ENCODE assay signal across 23 mouse cellular contexts in the genomic region with DNA sequence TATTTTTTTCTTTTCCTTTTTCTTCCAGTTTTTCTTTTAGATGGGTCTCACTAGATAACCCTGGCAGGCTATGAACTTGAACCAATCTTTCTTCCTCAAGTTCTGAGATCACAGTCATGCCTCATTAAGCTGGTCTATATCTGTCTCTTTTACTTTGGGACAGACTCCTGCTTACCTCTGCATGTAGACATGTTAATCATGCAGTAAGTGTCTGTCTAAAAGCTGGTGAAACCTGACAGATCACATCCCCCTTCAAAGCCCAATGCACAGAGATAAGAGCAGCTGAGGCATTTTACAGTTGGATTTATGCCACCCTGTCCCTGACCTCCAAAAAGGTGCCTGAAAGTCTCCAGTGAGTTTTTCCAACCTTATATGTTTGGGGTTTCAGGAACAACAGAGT.
DNase-seq lines count a peak whose midpoint lies in the region; ATAC-seq and TF ChIP-seq lines count a peak whose summit lies in the region.
"Had no signal": no experiment of that assay in that cellular context is flagged by ENCODE, and none has a peak within 500 bp of the region (broad histone marks: within the 10 kb centered on the region; RNA-seq: fewer than 3 reads in every experiment).

No protein-coding gene starts in this region.

- ATAC-seq in forebrain, embryonic 16.5 days = no peak
- ATAC-seq in heart, postnatal 0 days (ENCODE audit: insufficient read depth, low read depth) = no peak
- ATAC-seq in heart, embryonic 12.5 days (ENCODE audit: insufficient number of reproducible peaks, low FRiP score) = no peak
- ATAC-seq in kidney, postnatal 0 days (replicated peaks; ENCODE audit: low FRiP score, low read depth) = peak; percentile 59; the same call in 1 of the 2 replicates
- ATAC-seq: intestine, postnatal 0 days had no signal

- H3K4me2 ChIP-seq in forebrain, embryonic 16.5 days (ENCODE audit: low read length) = no peak overlapping the region
- H3K4me2 ChIP-seq in heart, postnatal 0 days (ENCODE audit: low read depth, low read length) = no peak overlapping the region
- H3K4me2 ChIP-seq in heart, embryonic 12.5 days = no peak overlapping the region
- no peak overlapping the region for H3K4me2 ChIP-seq in kidney, postnatal 0 days (ENCODE audit: low read length)
- H3K4me2 ChIP-seq: forebrain, embryonic 15.5 days; liver, embryonic 15.5 days; lung, embryonic 15.5 days; stomach, embryonic 15.5 days had no signal

- no peak for DNase-seq in forebrain, embryonic 10.5 days (ENCODE audit: extremely low spot score, low spot score)
- DNase-seq in heart, postnatal 0 days (ENCODE audit: low spot score) = peak; percentile 26
- peak; percentile 14 for DNase-seq in kidney, postnatal 0 days (ENCODE audit: low spot score)
- no peak for DNase-seq in kidney, adult 8-10 months
- peak; percentile 17 for DNase-seq in limb, embryonic 10.5 days (ENCODE audit: low spot score)
- DNase-seq: cerebellum, adult 18-20 months; cerebellum, postnatal 14 days; gastrocnemius, postnatal 10 days; kidney, postnatal 4 days; layer of hippocampus, adult 9-11 months; left cerebral cortex, postnatal 4 days; liver; lung, postnatal 36 days; thymus, postnatal 25 days had no signal

- H3K9ac ChIP-seq in forebrain, embryonic 16.5 days (replicated peaks; ENCODE audit: low read depth, low read length) = no peak overlapping the region
- no peak overlapping the region for H3K9ac ChIP-seq in heart, postnatal 0 days (replicated peaks; ENCODE audit: low read depth, low read length)
- H3K9ac ChIP-seq in heart, embryonic 12.5 days = no peak overlapping the region
- no peak overlapping the region for H3K9ac ChIP-seq in kidney, postnatal 0 days (ENCODE audit: low read depth, low read length)
- H3K9ac ChIP-seq: embryonic facial prominence, embryonic 15.5 days; forebrain, embryonic 15.5 days; liver, embryonic 15.5 days; lung, embryonic 15.5 days; stomach, embryonic 15.5 days had no signal

- H3K9me3 ChIP-seq in forebrain, embryonic 10.5 days = no peaks in the 10 kb centered on the region
- no peaks in the 10 kb centered on the region for H3K9me3 ChIP-seq in forebrain, embryonic 16.5 days (ENCODE audit: control insufficient read depth, low read length)
- H3K9me3 ChIP-seq in heart, postnatal 0 days (replicated peaks; ENCODE audit: control insufficient read depth, low read length) = no peaks in the 10 kb centered on the region
- H3K9me3 ChIP-seq in heart, embryonic 12.5 days (replicated peaks) = peaks cover 6% of the 10 kb centered on the region; the same call in 1 of the 2 replicates
- H3K9me3 ChIP-seq in kidney, postnatal 0 days (replicated peaks; ENCODE audit: low read length) = no peaks in the 10 kb centered on the region
- H3K9me3 ChIP-seq in limb, embryonic 10.5 days (replicated peaks) = no peaks in the 10 kb centered on the region
- H3K9me3 ChIP-seq: embryonic facial prominence, embryonic 15.5 days; forebrain, embryonic 15.5 days; liver, embryonic 15.5 days; lung, embryonic 15.5 days; stomach, embryonic 15.5 days had no signal

- TF ChIP-seq CTCF in heart, postnatal 0 days (IDR thresholded peaks at IDR 0.05; ENCODE audit: low read depth) = no peak
- no peak for TF ChIP-seq CTCF in kidney, postnatal 0 days (IDR thresholded peaks at IDR 0.05; ENCODE audit: low read depth)

- no peaks in the 10 kb centered on the region for H3K36me3 ChIP-seq in forebrain, embryonic 10.5 days (replicated peaks)
- no peaks in the 10 kb centered on the region for H3K36me3 ChIP-seq in forebrain, embryonic 16.5 days (ENCODE audit: control insufficient read depth, insufficient read depth)
- H3K36me3 ChIP-seq in heart, postnatal 0 days (replicated peaks; ENCODE audit: control insufficient read depth, insufficient read depth, low read length) = no peaks in the 10 kb centered on the region
- H3K36me3 ChIP-seq in heart, embryonic 12.5 days = no peaks in the 10 kb centered on the region
- no peaks in the 10 kb centered on the region for H3K36me3 ChIP-seq in kidney, postnatal 0 days (ENCODE audit: insufficient read depth, low read length)
- no peaks in the 10 kb centered on the region for H3K36me3 ChIP-seq in limb, embryonic 10.5 days
- H3K36me3 ChIP-seq: embryonic facial prominence, embryonic 15.5 days; forebrain, embryonic 15.5 days; liver, embryonic 15.5 days; lung, embryonic 15.5 days; stomach, embryonic 15.5 days had no signal

- H3K4me1 ChIP-seq in forebrain, embryonic 10.5 days = peaks cover 39% of the 10 kb centered on the region
- peaks cover 11% of the 10 kb centered on the region for H3K4me1 ChIP-seq in forebrain, embryonic 16.5 days (replicated peaks; ENCODE audit: control insufficient read depth, insufficient read depth, low read length)
- peaks cover 8% of the 10 kb centered on the region for H3K4me1 ChIP-seq in heart, postnatal 0 days (ENCODE audit: control insufficient read depth, insufficient read depth)
- H3K4me1 ChIP-seq in heart, embryonic 12.5 days (replicated peaks) = peaks cover 26% of the 10 kb centered on the region
- no peaks in the 10 kb centered on the region for H3K4me1 ChIP-seq in kidney, postnatal 0 days (replicated peaks; ENCODE audit: insufficient read depth, low read length)
- peaks cover 16% of the 10 kb centered on the region for H3K4me1 ChIP-seq in limb, embryonic 10.5 days
- H3K4me1 ChIP-seq: liver, embryonic 15.5 days; lung, embryonic 15.5 days; megakaryocyte, embryonic 14.5 days; stomach, embryonic 15.5 days had no signal

- H3K27ac ChIP-seq in forebrain, embryonic 10.5 days = peak overlapping the region; percentile 75; the same call in 1 of the 2 replicates
- no peak overlapping the region for H3K27ac ChIP-seq in forebrain, embryonic 16.5 days (ENCODE audit: low read length)
- no peak overlapping the region for H3K27ac ChIP-seq in heart, postnatal 0 days (ENCODE audit: low read depth)
- no peak overlapping the region for H3K27ac ChIP-seq in heart, embryonic 12.5 days (ENCODE audit: poor library complexity, severe bottlenecking)
- no peak overlapping the region for H3K27ac ChIP-seq in kidney, postnatal 0 days
- H3K27ac ChIP-seq in limb, embryonic 10.5 days = no peak overlapping the region
- H3K27ac ChIP-seq: embryonic facial prominence, embryonic 15.5 days; forebrain, embryonic 15.5 days; liver, embryonic 15.5 days; lung, embryonic 15.5 days; stomach, embryonic 15.5 days had no signal

- TF ChIP-seq EP300 in heart, postnatal 0 days (IDR thresholded peaks at IDR 0.05; ENCODE audit: low read depth) = no peak

- H3K4me3 ChIP-seq in forebrain, embryonic 10.5 days = no peak overlapping the region
- no peak overlapping the region for H3K4me3 ChIP-seq in forebrain, embryonic 16.5 days (replicated peaks; ENCODE audit: low read length)
- no peak overlapping the region for H3K4me3 ChIP-seq in heart, postnatal 0 days (ENCODE audit: low read depth, low read length)
- no peak overlapping the region for H3K4me3 ChIP-seq in heart, embryonic 12.5 days
- H3K4me3 ChIP-seq in kidney, postnatal 0 days (replicated peaks; ENCODE audit: low read depth, low read length) = no peak overlapping the region
- no peak overlapping the region for H3K4me3 ChIP-seq in limb, embryonic 10.5 days
- H3K4me3 ChIP-seq: embryonic facial prominence, embryonic 15.5 days; forebrain, embryonic 15.5 days; liver, embryonic 15.5 days; lung, embryonic 15.5 days; megakaryocyte, embryonic 14.5 days; stomach, embryonic 15.5 days had no signal

- H3K27me3 ChIP-seq in forebrain, embryonic 10.5 days (ENCODE audit: poor library complexity, severe bottlenecking) = peaks cover 94% of the 10 kb centered on the region
- no peaks in the 10 kb centered on the region for H3K27me3 ChIP-seq in forebrain, embryonic 16.5 days (replicated peaks; ENCODE audit: control insufficient read depth, insufficient read depth, low read length)
- H3K27me3 ChIP-seq in heart, postnatal 0 days (ENCODE audit: control insufficient read depth, insufficient read depth, low read length) = 0 out of 2 replicates have a peak, but pooled peaks cover 9% of the 10 kb centered on the region
- 0 out of 2 replicates have a peak, but pooled peaks cover 7% of the 10 kb centered on the region for H3K27me3 ChIP-seq in heart, embryonic 12.5 days (replicated peaks)
- no peaks in the 10 kb centered on the region for H3K27me3 ChIP-seq in kidney, postnatal 0 days (ENCODE audit: insufficient read depth, low read length)
- no peaks in the 10 kb centered on the region for H3K27me3 ChIP-seq in limb, embryonic 10.5 days (ENCODE audit: low read depth, poor library complexity, severe bottlenecking)
- H3K27me3 ChIP-seq: embryonic facial prominence, embryonic 15.5 days; forebrain, embryonic 15.5 days; liver, embryonic 15.5 days; lung, embryonic 15.5 days; megakaryocyte, embryonic 14.5 days; stomach, embryonic 15.5 days had no signal

Comparison
In these comparisons a context has a peak if more than half of its experiments do, and no peak if none do; other contexts are left out.
1. DNase-seq: peak in heart, postnatal 0 days (single experiment), kidney, postnatal 0 days (single experiment) and limb, embryonic 10.5 days (single experiment); none in forebrain, embryonic 10.5 days (single experiment) and kidney, adult 8-10 months (0 of 2).